Mouse (Mus musculus) kidney, embryonic 14.5 days (tissue): ENCODE data around the gene Nmnat2. TPM values are rescaled to one million over a fixed set of nuclear protein-coding genes. Genes with fewer than 3 reads are reported as not detected.

ENCODE experiments used
- ATAC-seq: fragments of 200-750 bp; cut with Nextera tagmentation; 2 replicates; pipeline ENCODE4 v1.8.0; 2017; ENCODE audit warnings: moderate number of reproducible peaks, mild to moderate bottlenecking, moderate TSS enrichment, moderate library complexity; ENCODE audit not compliant: low FRiP score, low TSS enrichment
- H3K27ac ChIP-seq: fragments of 300-500 bp; sonication (generic); 2 replicates; pipeline ENCODE4 v1.5.1; 2014; ENCODE audit warnings: low read depth, mild to moderate bottlenecking, low read length, moderate library complexity, mixed read lengths
- H3K27me3 ChIP-seq: fragments of 300-500 bp; sonication (generic); 2 replicates; pipeline ENCODE4 v1.6.1; 2014; ENCODE audit warnings: mild to moderate bottlenecking, low read length; ENCODE audit not compliant: control insufficient read depth, insufficient read depth
- H3K36me3 ChIP-seq: fragments of 300-500 bp; sonication (generic); 2 replicates; pipeline ENCODE4 v1.6.1; 2014; ENCODE audit warnings: low read length, mixed read lengths; ENCODE audit not compliant: control insufficient read depth, insufficient read depth
- H3K4me1 ChIP-seq: fragments of 300-500 bp; sonication (generic); 2 replicates; pipeline ENCODE4 v1.6.1; 2014; ENCODE audit warnings: low read length, mixed read lengths; ENCODE audit not compliant: control insufficient read depth, insufficient read depth
- H3K4me2 ChIP-seq: fragments of 300-500 bp; sonication (generic); replicated peaks from 2 replicates; pipeline ENCODE4 v1.6.1; 2014; ENCODE audit warnings: low read depth, mild to moderate bottlenecking, low read length
- H3K4me3 ChIP-seq: fragments of 300-500 bp; sonication (generic); 2 replicates; pipeline ENCODE4 v1.5.1; 2014; ENCODE audit warnings: mild to moderate bottlenecking, low read length
- H3K9ac ChIP-seq: fragments of 300-500 bp; sonication (generic); 2 replicates; pipeline ENCODE4 v1.6.1; 2014; ENCODE audit warnings: low read depth, mild to moderate bottlenecking, low read length, moderate library complexity
- H3K9me3 ChIP-seq: fragments of 300-500 bp; sonication (generic); 2 replicates; pipeline ENCODE4 v1.6.1; 2016; ENCODE audit warnings: low read length; ENCODE audit not compliant: control insufficient read depth
- WGBS: fragments of 180-500 bp; shearing (Covaris S2); extraction: QIAGEN DNeasy Blood & Tissue Kit; methylation state at CpG from one replicate; pipeline ENCODE4 v1.1.7; 2014; 5-methylcytosine and 5-hydroxymethylcytosine counted together
- polyA plus RNA-seq: library from polyadenylated mRNA; unstranded; fragments of >200 nt; fragmentation: Nextera tagmentation; extraction: Ambion mirVana; gene quantifications from 2 replicates; pipeline ENCODE4 v1.2.1, GENCODE M21; 2014

The Nmnat2 gene
- polyA plus RNA-seq, 1 experiment from 2014 or later: 0.79 TPM

DNA sequence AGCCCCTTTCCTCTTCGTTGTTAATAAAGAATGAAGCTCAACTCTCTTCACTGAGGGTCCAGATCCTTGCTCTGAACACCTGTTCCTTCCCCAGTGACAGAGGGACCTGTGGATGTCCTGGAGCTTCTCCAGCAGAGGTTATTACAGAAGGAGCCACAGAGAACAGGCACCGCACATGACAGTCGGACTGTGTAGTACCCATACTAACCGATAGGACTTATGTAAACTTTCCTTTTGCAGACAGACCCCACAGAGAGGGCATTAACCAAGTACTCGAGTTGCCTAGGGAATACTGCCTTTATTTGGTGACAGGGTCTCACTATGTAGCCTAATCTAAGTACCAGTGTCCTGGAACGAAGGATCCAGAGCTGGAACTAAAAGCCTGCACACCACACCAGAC lies 39.0 kb downstream of the Nmnat2 start:
- Histone ChIP-seq H3K4me1 (no peaks in the 10 kb centered on the region), H3K27ac (no peak overlapping the region), H3K4me3 (no peak overlapping the region), H3K4me2 (no peak overlapping the region), H3K36me3 (no peaks in the 10 kb centered on the region), H3K9me3 (no peaks in the 10 kb centered on the region), H3K27me3 (no peaks in the 10 kb centered on the region), H3K9ac (no peak overlapping the region)
- ATAC-seq: no peak
- 87% methylated on average over 6 of the region's 6 CpGs for WGBS

GRCm38 (mm10) chr1:152999983-153000382 lies 45.2 kb downstream of the Nmnat2 start:
- Histone ChIP-seq H3K4me2 (no peak overlapping the region), H3K4me3 (no peak overlapping the region), H3K9me3 (no peaks in the 10 kb centered on the region), H3K27me3 (no peaks in the 10 kb centered on the region; the same call in 1 of the 2 replicates), H3K36me3 (no peaks in the 10 kb centered on the region), H3K4me1 (no peaks in the 10 kb centered on the region), H3K9ac (no peak overlapping the region), H3K27ac (no peak overlapping the region)
- 88% methylated on average over 8 of the region's 8 CpGs for WGBS
- no peak for ATAC-seq

DNA sequence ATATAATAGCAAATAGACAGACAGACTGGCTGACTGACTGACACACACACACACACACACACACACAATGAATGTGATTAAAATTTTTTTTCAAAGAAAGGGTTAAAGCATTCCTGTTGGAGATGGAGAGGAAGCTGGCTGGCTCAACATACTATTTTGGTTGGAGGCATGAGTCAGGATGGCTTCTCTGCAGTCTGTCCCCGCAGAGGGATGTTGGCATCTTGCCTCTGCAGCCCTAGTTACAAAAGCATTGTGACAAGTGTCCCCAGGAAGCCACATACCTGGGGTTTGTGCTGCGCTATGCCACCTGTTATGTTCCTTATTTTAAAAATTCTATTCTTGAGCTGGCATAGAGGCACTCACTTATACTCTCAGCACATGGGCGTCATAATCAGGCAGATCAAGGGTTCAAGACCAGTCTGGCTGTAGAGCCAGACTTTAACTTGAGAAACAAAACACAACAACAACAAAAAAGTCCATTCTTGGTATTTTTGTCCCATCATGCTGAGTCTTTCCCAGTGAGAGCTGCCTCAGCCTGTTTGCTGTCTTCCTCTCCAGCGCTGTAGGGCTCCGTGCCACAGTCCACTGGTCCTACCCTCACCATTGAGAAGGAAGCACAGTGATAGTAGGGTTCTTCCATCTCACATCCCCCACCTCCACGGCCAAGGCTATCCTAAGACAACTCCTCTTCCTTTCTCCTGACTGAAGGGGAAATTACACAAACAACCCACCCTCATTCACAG lies 45.9 kb downstream of the Nmnat2 start:
- no peak overlapping the region for H3K27ac ChIP-seq
- 79% methylated on average over 6 of the region's 6 CpGs for WGBS
- no peak for ATAC-seq
- no peaks in the 10 kb centered on the region for H3K9me3 ChIP-seq
- H3K36me3 ChIP-seq: no peaks in the 10 kb centered on the region
- no peaks in the 10 kb centered on the region; the same call in 1 of the 2 replicates for H3K27me3 ChIP-seq
- H3K4me2 ChIP-seq: no peak overlapping the region
- H3K9ac ChIP-seq: no peak overlapping the region
- H3K4me1 ChIP-seq: no peaks in the 10 kb centered on the region
- H3K4me3 ChIP-seq: no peak overlapping the region

DNA sequence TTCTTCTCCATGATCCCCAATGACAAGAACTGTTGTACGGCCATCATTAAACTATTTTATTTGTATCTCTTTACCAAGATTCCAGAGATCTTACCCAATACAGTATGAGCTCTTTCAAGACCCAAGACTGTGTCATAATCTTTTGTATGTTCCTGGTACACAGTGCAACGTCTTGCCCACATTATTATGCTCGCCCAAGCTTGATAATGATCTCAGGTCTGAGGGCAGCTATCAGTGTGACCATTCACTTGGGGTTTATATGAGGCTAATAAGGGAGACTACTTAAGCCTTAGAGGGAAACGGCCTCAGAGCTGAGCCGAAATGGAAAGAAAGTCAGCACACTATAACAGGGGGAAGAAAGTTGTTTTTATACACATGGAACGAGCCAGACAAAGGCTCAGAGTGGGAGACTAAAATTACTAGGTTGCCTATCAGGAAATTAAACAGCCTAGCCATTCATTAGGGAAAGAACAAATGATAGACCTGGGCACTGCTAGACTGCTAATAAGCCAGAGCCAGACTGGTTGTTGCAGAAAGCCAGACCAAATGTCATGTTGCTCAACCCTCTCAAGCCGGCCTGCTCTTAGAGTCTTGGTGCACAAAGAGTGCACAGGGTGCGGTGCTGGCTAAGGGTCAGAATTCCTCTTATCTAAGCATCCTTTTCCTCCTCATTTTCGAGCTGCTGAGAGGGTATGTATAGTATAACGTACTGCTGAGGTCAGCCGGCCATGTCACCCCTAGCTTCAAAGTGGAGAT lies 47.7 kb downstream of the Nmnat2 start:
- no peaks in the 10 kb centered on the region for H3K9me3 ChIP-seq
- no peak overlapping the region for H3K9ac ChIP-seq
- no peak overlapping the region for H3K4me3 ChIP-seq
- WGBS: 60% methylated on average over 11 of the region's 11 CpGs
- H3K4me2 ChIP-seq: no peak overlapping the region
- H3K27ac ChIP-seq: no peak overlapping the region
- ATAC-seq: no peak
- H3K27me3 ChIP-seq: no peaks in the 10 kb centered on the region; the same call in 1 of the 2 replicates
- H3K36me3 ChIP-seq: no peaks in the 10 kb centered on the region
- no peaks in the 10 kb centered on the region for H3K4me1 ChIP-seq

DNA sequence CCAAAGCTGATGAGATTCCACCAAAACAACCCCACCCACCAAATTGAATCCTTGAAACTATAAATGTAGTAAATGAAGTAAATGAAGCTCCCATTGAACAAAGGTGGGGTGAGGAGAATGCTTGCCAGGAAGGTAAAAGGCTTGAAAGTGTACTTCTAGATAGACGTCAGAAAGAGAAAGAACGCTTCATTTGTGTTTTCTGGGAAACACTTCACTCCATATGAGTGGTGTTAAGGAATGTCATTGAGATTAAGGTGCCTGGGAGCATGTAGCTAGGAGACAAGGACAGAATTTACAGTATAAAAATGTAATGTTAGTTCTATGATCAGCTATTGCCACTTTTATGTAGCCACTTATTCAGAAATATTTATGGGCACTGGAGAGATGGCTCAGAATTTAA lies 49.7 kb downstream of the Nmnat2 start:
- H3K4me3 ChIP-seq: no peak overlapping the region
- H3K9ac ChIP-seq: no peak overlapping the region
- no peak for ATAC-seq
- H3K9me3 ChIP-seq: no peaks in the 10 kb centered on the region
- H3K27me3 ChIP-seq: no peaks in the 10 kb centered on the region; the same call in 1 of the 2 replicates
- no peak overlapping the region for H3K27ac ChIP-seq
- no peaks in the 10 kb centered on the region for H3K4me1 ChIP-seq
- no peaks in the 10 kb centered on the region for H3K36me3 ChIP-seq
- H3K4me2 ChIP-seq: no peak overlapping the region
- WGBS: 92% methylated on average over 2 of the region's 2 CpGs

DNA sequence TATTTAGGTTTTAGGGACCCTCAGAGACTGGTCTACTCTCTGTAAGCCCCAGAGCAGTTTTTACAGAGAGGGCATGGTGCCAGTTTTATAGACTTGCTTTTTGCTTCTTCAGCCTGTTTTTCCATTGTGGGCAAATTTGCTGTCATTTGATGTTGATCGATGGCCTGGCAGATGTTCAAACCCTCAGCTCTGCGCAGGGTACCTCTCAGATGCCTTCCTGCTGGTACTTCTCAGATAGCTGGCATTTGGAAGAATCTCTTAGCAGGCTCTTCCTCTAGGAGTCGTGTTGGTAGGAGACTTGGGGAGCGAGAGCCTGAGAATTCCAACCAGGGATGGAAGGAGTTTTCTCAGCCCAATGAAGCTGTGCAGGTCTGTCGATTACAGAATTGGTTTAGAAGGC lies 51.3 kb downstream of the Nmnat2 start:
- Histone ChIP-seq H3K9ac (no peak overlapping the region), H3K4me3 (no peak overlapping the region), H3K36me3 (no peaks in the 10 kb centered on the region), H3K9me3 (no peaks in the 10 kb centered on the region), H3K27me3 (no peaks in the 10 kb centered on the region; the same call in 1 of the 2 replicates), H3K4me2 (no peak overlapping the region), H3K4me1 (no peaks in the 10 kb centered on the region), H3K27ac (no peak overlapping the region)
- ATAC-seq: no peak
- WGBS: 72% methylated on average over 5 of the region's 5 CpGs

GRCm38 (mm10) chr1:153006761-153007160 lies 52.0 kb downstream of the Nmnat2 start:
- WGBS: 89% methylated on average over 4 of the region's 4 CpGs
- Histone ChIP-seq H3K9ac (no peak overlapping the region), H3K27ac (no peak overlapping the region), H3K4me1 (no peaks in the 10 kb centered on the region), H3K4me3 (no peak overlapping the region), H3K4me2 (no peak overlapping the region), H3K27me3 (no peaks in the 10 kb centered on the region; the same call in 1 of the 2 replicates), H3K9me3 (no peaks in the 10 kb centered on the region), H3K36me3 (no peaks in the 10 kb centered on the region)
- no peak for ATAC-seq

- Histone ChIP-seq H3K27ac (no peak overlapping the region), H3K4me1 (no peaks in the 10 kb centered on the region), H3K9ac (no peak overlapping the region), H3K9me3 (no peaks in the 10 kb centered on the region), H3K4me2 (no peak overlapping the region), H3K36me3 (no peaks in the 10 kb centered on the region), H3K4me3 (no peak overlapping the region), H3K27me3 (no peaks in the 10 kb centered on the region; the same call in 1 of the 2 replicates)
- no peak for ATAC-seq
- WGBS: 93% methylated on average over 5 of the region's 5 CpGs
Measured at GRCm38 (mm10) chr1:153007292-153007691, 52.5 kb downstream of the Nmnat2 start.

DNA sequence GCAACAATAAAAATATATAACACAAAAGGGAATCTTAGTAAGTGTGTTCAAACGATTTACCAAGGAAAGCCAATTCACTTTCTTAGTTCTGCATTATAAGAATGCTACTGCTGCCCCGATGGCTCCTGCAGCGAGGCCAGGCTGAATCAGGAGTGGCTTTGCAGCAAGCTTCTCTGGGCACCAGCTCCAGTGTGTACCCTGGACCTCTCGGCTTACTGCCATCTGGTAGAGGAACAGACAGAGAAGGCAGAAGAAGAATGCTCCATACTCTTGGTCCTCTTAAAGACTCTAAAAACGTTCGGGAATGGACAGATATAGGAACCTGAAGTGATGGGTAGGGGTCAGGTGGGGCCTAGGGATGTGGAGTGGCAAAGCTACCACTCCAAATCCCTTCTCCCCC lies 53.0 kb downstream of the Nmnat2 start:
- H3K36me3 ChIP-seq: no peaks in the 10 kb centered on the region
- no peaks in the 10 kb centered on the region; the same call in 1 of the 2 replicates for H3K27me3 ChIP-seq
- H3K4me2 ChIP-seq: no peak overlapping the region
- no peaks in the 10 kb centered on the region for H3K4me1 ChIP-seq
- no peak overlapping the region for H3K9ac ChIP-seq
- H3K9me3 ChIP-seq: no peaks in the 10 kb centered on the region
- H3K27ac ChIP-seq: no peak overlapping the region
- WGBS: 88% methylated on average over 6 of the region's 6 CpGs
- no peak overlapping the region for H3K4me3 ChIP-seq
- ATAC-seq: no peak
